Mouse (Mus musculus) testis, adult 2 months (tissue): Measurements from ENCODE around the gene Gatb.

ENCODE experiments used
- CTCF ChIP-seq: fragments of 200-500 bp; IDR thresholded peaks from 2 replicates; pipeline ENCODE4 v1.5.1; 2012; ENCODE audit warnings: low read depth, mild to moderate bottlenecking, inconsistent platforms, low read length, moderate library complexity; ENCODE audit not compliant: control insufficient read depth, insufficient read depth, insufficient replicate concordance
- POLR2A ChIP-seq: fragments of 200-500 bp; IDR thresholded peaks from 2 replicates; pipeline ENCODE4 v1.6.1; 2012; ENCODE audit warnings: low read depth, mild to moderate bottlenecking, inconsistent platforms, low read length, moderate library complexity; ENCODE audit not compliant: control insufficient read depth

DNA sequence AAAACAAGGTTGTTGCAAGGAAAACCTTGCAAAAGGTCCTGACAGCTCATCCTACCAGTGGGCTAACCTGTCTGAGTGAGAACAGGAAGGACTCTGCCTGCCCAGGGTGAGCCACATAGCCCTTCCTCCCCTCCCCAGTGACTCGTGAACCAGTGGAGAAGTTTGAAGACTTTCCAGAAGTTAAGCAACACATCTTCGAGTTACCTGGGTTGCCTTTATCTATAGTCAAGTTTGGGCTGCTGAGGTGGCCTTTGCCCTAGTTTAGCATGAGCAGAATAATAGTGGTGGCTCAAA is 61.2 kb downstream of the Gatb start:
- TF ChIP-seq POLR2A = no peak
- TF ChIP-seq CTCF = no peak
